Mouse (Mus musculus) ES-E14 (cell line): Measurements from ENCODE around the gene AW011738. TPM values are rescaled to one million over a fixed set of nuclear protein-coding genes. Genes with fewer than 3 reads are reported as not detected.

Experiments used
- DNase-seq: peaks from one replicate; pipeline ENCODE4 v3.0.0-alpha.2; 2013; ENCODE audit warnings: low read depth, low spot score
- H3K27ac ChIP-seq: 2 replicates; pipeline ENCODE4 v1.5.1; 2012; ENCODE audit warnings: low read depth, mild to moderate bottlenecking, low read length, moderate library complexity, mixed read lengths; ENCODE audit not compliant: poor library complexity, insufficient read depth, severe bottlenecking
- H3K36me3 ChIP-seq: 2 replicates; pipeline ENCODE4 v1.6.1; 2012; ENCODE audit warnings: mild to moderate bottlenecking, low read length, moderate library complexity, mixed read lengths; ENCODE audit not compliant: control insufficient read depth, poor library complexity, insufficient read depth, severe bottlenecking
- H3K4me1 ChIP-seq, 2 experiments: fragments of 150-350 bp in 1 of 2; sonication (generic) in 1 of 2; 2 replicates each; pipeline ENCODE4 v1.6.1; 2012; ENCODE audit warnings: low read length in 2 of 2, mild to moderate bottlenecking in 1 of 2, mixed read lengths in 1 of 2; ENCODE audit not compliant: control insufficient read depth in 2 of 2, insufficient read depth in 2 of 2, poor library complexity in 1 of 2
- H3K4me3 ChIP-seq, 2 experiments: fragments of 150-350 bp in 1 of 2; sonication (generic) in 1 of 2; 2 replicates each; pipeline ENCODE4 v1.5.1; 2012; ENCODE audit warnings: low read length in 2 of 2, low read depth in 1 of 2, mild to moderate bottlenecking in 1 of 2, mixed read lengths in 1 of 2; ENCODE audit not compliant: insufficient read depth in 1 of 2, poor library complexity in 1 of 2, severe bottlenecking in 1 of 2
- H3K9ac ChIP-seq: 2 replicates; pipeline ENCODE4 v1.6.1; 2012; ENCODE audit warnings: low read depth, mild to moderate bottlenecking, low read length, mixed read lengths; ENCODE audit not compliant: poor library complexity, insufficient read depth, severe bottlenecking
- H3K9me3 ChIP-seq: fragments of 150-350 bp; sonication (generic); 2 replicates; pipeline ENCODE4 v1.6.1; 2012; ENCODE audit warnings: low read depth, mild to moderate bottlenecking, low read length; ENCODE audit not compliant: control insufficient read depth, insufficient read depth
- CHD2 ChIP-seq: IDR thresholded peaks from 2 replicates; pipeline ENCODE4 v1.6.1; 2014; ENCODE audit warnings: mild to moderate bottlenecking, low read depth, low read length, inconsistent platforms
- HCFC1 ChIP-seq: IDR thresholded peaks from 2 replicates; pipeline ENCODE4 v1.6.1; 2012; ENCODE audit warnings: low read length, inconsistent platforms, borderline replicate concordance; ENCODE audit not compliant: insufficient read depth
- MAFK ChIP-seq: IDR thresholded peaks from 2 replicates; pipeline ENCODE4 v1.6.1; 2014; ENCODE audit warnings: mild to moderate bottlenecking, low read depth, low read length, inconsistent platforms; ENCODE audit not compliant: insufficient read depth
- ZC3H11A ChIP-seq: IDR thresholded peaks from 2 replicates; pipeline ENCODE4 v1.6.1; 2012; ENCODE audit warnings: low read depth, mild to moderate bottlenecking, inconsistent platforms, low read length, borderline replicate concordance
- ZNF384 ChIP-seq: IDR thresholded peaks from 2 replicates; pipeline ENCODE4 v1.6.1; 2012; ENCODE audit warnings: low read depth, low read length, inconsistent platforms
- in situ Hi-C, 2 experiments: fragments of 600-800 bp; cut with MboI; formaldehyde crosslinking; loops; one replicate each; pipeline ENCODE4 v1.15.1; 2025; ENCODE audit warnings: low sequenced_read_pairs in 2 of 2, inconsistent platforms in 1 of 2; ENCODE audit not compliant: unreplicated experiment in 2 of 2
- total RNA-seq: library from RNA; depleted of rRNA; stranded (reverse); fragments of 300-350 nt; gene quantifications from 2 replicates; pipeline ENCODE4 v1.2.3, GENCODE M21; 2012

AW011738 gene
- total RNA-seq, 1 experiment, result 0.27 TPM

GRCm38 (mm10) chr4:156213134-156213533 lies 10.0 kb downstream of the AW011738 start:
- TF ChIP-seq MAFK (no peak), ZC3H11A (no peak), CHD2 (no peak), HCFC1 (no peak), ZNF384 (no peak)
- H3K4me3 ChIP-seq, result no peak overlapping the region
- no peaks in the 10 kb centered on the region for H3K9me3 ChIP-seq
- no peak overlapping the region for H3K27ac ChIP-seq
- in situ Hi-C loops, result no loop called here
- H3K36me3 ChIP-seq, result no peaks in the 10 kb centered on the region
- no peak for DNase-seq
- H3K9ac ChIP-seq, result no peak overlapping the region
- 0 out of 4 replicates have a peak, but pooled peaks cover 0 to 2% of the 10 kb centered on the region in 2 experiments for H3K4me1 ChIP-seq

- Histone ChIP-seq H3K27ac (no peak within 1 kb of the TSS), H3K9ac (no peak within 1 kb of the TSS), H3K9me3 (no peaks in the 10 kb centered on the region), H3K4me3 (no peak within 1 kb of the TSS), H3K4me1 (0 out of 4 replicates have a peak, but pooled peaks cover 0 to 2% of the 10 kb centered on the region in 2 experiments), H3K36me3 (no peaks in the 10 kb centered on the region)
- TF ChIP-seq MAFK, result no peak
- TF ChIP-seq ZC3H11A, result no peak
- TF ChIP-seq ZNF384, result no peak
- TF ChIP-seq HCFC1, result no peak
- TF ChIP-seq CHD2, result no peak
- DNase-seq, result no peak
- in situ Hi-C loops, result no loop called here
These were observed 12.5 kb downstream of the AW011738 start, which contains the start of gene Perm1 for GRCm38 (mm10) chr4:156215649-156216048. Perm1 (plus strand) TSS chr4:156215868.

GRCm38 (mm10) chr4:156216196-156216595 lies 13.1 kb downstream of the AW011738 start:
- TF ChIP-seq HCFC1 (no peak), MAFK (no peak), ZC3H11A (no peak)
- Histone ChIP-seq H3K36me3 (no peaks in the 10 kb centered on the region), H3K27ac (no peak overlapping the region), H3K9ac (no peak overlapping the region), H3K4me1 (0 out of 4 replicates have a peak, but pooled peaks cover 0 to 2% of the 10 kb centered on the region in 2 experiments), H3K9me3 (no peaks in the 10 kb centered on the region), H3K4me3 (no peak overlapping the region)
- in situ Hi-C loops, result no loop called here
- DNase-seq, result no peak

GRCm38 (mm10) chr4:156217022-156217669 lies 14.0 kb downstream of the AW011738 start:
- Histone ChIP-seq H3K9ac (no peak overlapping the region), H3K4me3 (no peak overlapping the region), H3K27ac (no peak overlapping the region), H3K4me1 (0 out of 4 replicates have a peak, but pooled peaks cover 0 to 2% of the 10 kb centered on the region in 2 experiments), H3K36me3 (no peaks in the 10 kb centered on the region), H3K9me3 (no peaks in the 10 kb centered on the region)
- TF ChIP-seq ZNF384 (no peak), MAFK (no peak), ZC3H11A (no peak), HCFC1 (no peak), CHD2 (no peak)
- no peak for DNase-seq
- in situ Hi-C loops, result no loop called here
